Mouse (Mus musculus) megakaryocyte, embryonic 14.5 days (primary cell): Measurements from ENCODE around the gene Mettl9.

ENCODE experiments used
- FLI1 ChIP-seq: IDR thresholded peaks from 2 replicates; pipeline ENCODE4 v1.6.1; 2012; ENCODE audit warnings: low read length, inconsistent platforms, mixed read lengths
- GATA1 ChIP-seq: IDR thresholded peaks from 3 replicates; pipeline ENCODE4 v1.6.1; 2012; ENCODE audit warnings: mixed read lengths, low read length, inconsistent platforms, borderline replicate concordance

DNA sequence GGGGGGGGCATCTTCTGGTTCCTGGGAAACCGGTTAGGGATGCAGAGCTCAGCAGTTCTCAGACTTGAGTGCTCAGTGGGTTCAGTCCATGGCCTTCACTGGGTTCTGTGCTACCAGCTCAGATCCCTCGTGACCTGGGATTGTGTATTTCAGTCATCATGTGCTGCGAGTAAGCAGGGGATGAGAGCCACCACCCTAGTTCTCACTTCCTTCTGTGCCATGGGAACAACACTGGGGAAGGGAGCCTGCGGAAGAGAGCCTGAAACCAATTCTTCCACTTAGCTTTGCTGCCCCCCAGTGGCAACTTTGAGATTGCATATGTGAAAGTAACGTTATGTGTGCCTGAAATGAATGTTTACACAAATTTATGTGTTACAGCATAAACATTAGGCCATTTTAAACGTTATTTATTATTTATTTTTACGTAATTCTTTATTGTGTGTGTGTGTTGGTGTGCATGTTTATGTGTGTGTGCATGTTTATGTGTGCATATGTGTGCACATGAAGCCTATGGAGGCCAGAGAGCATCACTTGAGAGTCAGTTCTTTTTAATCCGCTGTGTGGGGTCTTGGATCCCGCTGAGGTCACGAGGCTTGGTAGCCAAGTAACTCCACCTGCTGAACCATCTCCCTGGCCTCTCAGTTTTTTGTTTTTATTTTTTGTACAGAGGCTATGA lies 86.0 kb downstream of the Mettl9 start:
- TF ChIP-seq GATA1 (no peak), FLI1 (no peak)
